Mouse (Mus musculus): Measurements from ENCODE around the gene Cd38. TPM values are rescaled to one million over a fixed set of nuclear protein-coding genes. Genes with fewer than 3 reads are reported as not detected.
A peak's percentile ranks its signal among the peaks of the same experiment; 100 is the strongest.

Gene Cd38
- polyA plus RNA-seq, 1 experiment from 2014 or later: 33.0 TPM

- H3K9me3 ChIP-seq (ENCODE audit: low read length): no peaks in the 10 kb centered on the region
- 78% methylated on average over 3 of the region's 3 CpGs for WGBS
- no peaks in the 10 kb centered on the region for H3K36me3 ChIP-seq (ENCODE audit: insufficient read depth, low read length)
- H3K9ac ChIP-seq (replicated peaks; ENCODE audit: low read depth): no peak overlapping the region
- DNase-seq (ENCODE audit: low spot score) (no peak), ATAC-seq (no peak)
- H3K4me2 ChIP-seq (replicated peaks; ENCODE audit: low read depth, low read length): no peak overlapping the region
- H3K4me3 ChIP-seq (ENCODE audit: low read depth, low read length): no peak overlapping the region
- H3K27ac ChIP-seq (ENCODE audit: low read length): no peak overlapping the region
- no peaks in the 10 kb centered on the region for H3K27me3 ChIP-seq (replicated peaks; ENCODE audit: insufficient read depth, low read length)
- TF ChIP-seq CTCF (IDR thresholded peaks at IDR 0.05): no peak
- no peak for TF ChIP-seq EP300 (IDR thresholded peaks at IDR 0.05)
- H3K4me1 ChIP-seq (ENCODE audit: insufficient read depth, low read depth, low read length): 0 out of 2 replicates have a peak, but pooled peaks cover 3% of the 10 kb centered on the region
Measured at GRCm38 (mm10) chr5:43824580-43824979, 43.8 kb upstream of the Cd38 start.

- Histone ChIP-seq H3K9ac (replicated peaks; ENCODE audit: low read depth) (no peak overlapping the region), H3K9me3 (ENCODE audit: low read length) (no peaks in the 10 kb centered on the region), H3K27me3 (replicated peaks; ENCODE audit: insufficient read depth, low read length) (no peaks in the 10 kb centered on the region), H3K27ac (ENCODE audit: low read length) (no peak overlapping the region), H3K4me2 (replicated peaks; ENCODE audit: low read depth, low read length) (no peak overlapping the region), H3K4me1 (ENCODE audit: insufficient read depth, low read depth, low read length) (no peaks in the 10 kb centered on the region), H3K4me3 (ENCODE audit: low read depth, low read length) (no peak overlapping the region), H3K36me3 (ENCODE audit: insufficient read depth, low read length) (no peaks in the 10 kb centered on the region)
- ATAC-seq: no peak
- TF ChIP-seq CTCF (IDR thresholded peaks at IDR 0.05): no peak
- no peak for TF ChIP-seq EP300 (IDR thresholded peaks at IDR 0.05)
- no peak for DNase-seq (ENCODE audit: low spot score)
- 84% methylated on average over 2 of the region's 2 CpGs for WGBS
Measured at GRCm38 (mm10) chr5:43826883-43827282, 41.5 kb upstream of the Cd38 start.

GRCm38 (mm10) chr5:43827366-43827765 is 41.0 kb upstream of the Cd38 start:
- Histone ChIP-seq H3K4me1 (ENCODE audit: insufficient read depth, low read depth, low read length) (no peaks in the 10 kb centered on the region), H3K4me3 (ENCODE audit: low read depth, low read length) (no peak overlapping the region), H3K27me3 (replicated peaks; ENCODE audit: insufficient read depth, low read length) (no peaks in the 10 kb centered on the region), H3K9ac (replicated peaks; ENCODE audit: low read depth) (no peak overlapping the region), H3K4me2 (replicated peaks; ENCODE audit: low read depth, low read length) (no peak overlapping the region), H3K36me3 (ENCODE audit: insufficient read depth, low read length) (no peaks in the 10 kb centered on the region), H3K9me3 (ENCODE audit: low read length) (no peaks in the 10 kb centered on the region), H3K27ac (ENCODE audit: low read length) (no peak overlapping the region)
- no peak for ATAC-seq
- TF ChIP-seq CTCF (IDR thresholded peaks at IDR 0.05) (no peak), EP300 (IDR thresholded peaks at IDR 0.05) (no peak)
- no peak for DNase-seq (ENCODE audit: low spot score)
- 69% methylated on average over 9 of the region's 9 CpGs for WGBS

- Histone ChIP-seq H3K27ac (ENCODE audit: low read length) (no peak overlapping the region), H3K36me3 (ENCODE audit: insufficient read depth, low read length) (no peaks in the 10 kb centered on the region), H3K9ac (replicated peaks; ENCODE audit: low read depth) (no peak overlapping the region), H3K9me3 (ENCODE audit: low read length) (no peaks in the 10 kb centered on the region), H3K4me2 (replicated peaks; ENCODE audit: low read depth, low read length) (no peak overlapping the region), H3K4me3 (ENCODE audit: low read depth, low read length) (no peak overlapping the region), H3K4me1 (ENCODE audit: insufficient read depth, low read depth, low read length) (no peaks in the 10 kb centered on the region), H3K27me3 (replicated peaks; ENCODE audit: insufficient read depth, low read length) (no peaks in the 10 kb centered on the region)
- WGBS: 88% methylated on average over 7 of the region's 7 CpGs
- TF ChIP-seq EP300 (IDR thresholded peaks at IDR 0.05) (no peak), CTCF (IDR thresholded peaks at IDR 0.05) (peak; percentile 46)
- DNase-seq (ENCODE audit: low spot score) (no peak), ATAC-seq (no peak)
Measured at GRCm38 (mm10) chr5:43836590-43836989, 31.8 kb upstream of the Cd38 start.

- 52% methylated on average over 5 of the region's 5 CpGs for WGBS
- Histone ChIP-seq H3K9me3 (ENCODE audit: low read length) (no peaks in the 10 kb centered on the region), H3K36me3 (ENCODE audit: insufficient read depth, low read length) (no peaks in the 10 kb centered on the region)
Measured at GRCm38 (mm10) chr5:43837372-43837771, 31.0 kb upstream of the Cd38 start.

GRCm38 (mm10) chr5:43841144-43842010 is 27.0 kb upstream of the Cd38 start:
- WGBS: 20% methylated on average over 11 of the region's 11 CpGs
- no peaks in the 10 kb centered on the region for H3K36me3 ChIP-seq (ENCODE audit: insufficient read depth, low read length)
- DNase-seq (ENCODE audit: low spot score) (peak; percentile 92), ATAC-seq (peak; percentile 80)
- peak overlapping the region; percentile 31 for H3K4me3 ChIP-seq (ENCODE audit: low read depth, low read length)
- peak overlapping the region; percentile 38; the same call in 1 of the 2 replicates for H3K27ac ChIP-seq (ENCODE audit: low read length)
- H3K4me1 ChIP-seq (ENCODE audit: insufficient read depth, low read depth, low read length): no peaks in the 10 kb centered on the region
- H3K9ac ChIP-seq (replicated peaks; ENCODE audit: low read depth): peak overlapping the region; percentile 23; the same call in 1 of the 2 replicates
- peak overlapping the region; percentile 56 for H3K4me2 ChIP-seq (replicated peaks; ENCODE audit: low read depth, low read length)
- no peaks in the 10 kb centered on the region for H3K9me3 ChIP-seq (ENCODE audit: low read length)
- no peaks in the 10 kb centered on the region for H3K27me3 ChIP-seq (replicated peaks; ENCODE audit: insufficient read depth, low read length)
- TF ChIP-seq EP300 (IDR thresholded peaks at IDR 0.05) (no peak; the same call in 1 of the 2 replicates), CTCF (IDR thresholded peaks at IDR 0.05) (peak; percentile 94)

More at GRCm38 (mm10) chr5:43837372-43837771, 31.0 kb upstream of the Cd38 start:
- Histone ChIP-seq H3K9ac (replicated peaks; ENCODE audit: low read depth) (no peak overlapping the region), H3K4me1 (ENCODE audit: insufficient read depth, low read depth, low read length) (no peaks in the 10 kb centered on the region), H3K4me2 (replicated peaks; ENCODE audit: low read depth, low read length) (no peak overlapping the region), H3K27ac (ENCODE audit: low read length) (no peak overlapping the region), H3K27me3 (replicated peaks; ENCODE audit: insufficient read depth, low read length) (no peaks in the 10 kb centered on the region), H3K4me3 (ENCODE audit: low read depth, low read length) (no peak overlapping the region)
- peak; percentile 70 for TF ChIP-seq CTCF (IDR thresholded peaks at IDR 0.05)
- TF ChIP-seq EP300 (IDR thresholded peaks at IDR 0.05): no peak
- 0 out of 2 replicates have a peak, but pooled peaks have one; percentile 14 for ATAC-seq
- no peak for DNase-seq (ENCODE audit: low spot score)

Measured in lung, postnatal 0 days (tissue).